Mouse (Mus musculus) myocyte (in vitro differentiated cells): ENCODE measurements around the gene Sec16a. TPM values are rescaled to one million over a fixed set of nuclear protein-coding genes. Genes with fewer than 3 reads are reported as not detected.

Experiments
- H3K27me3 ChIP-seq: one replicate; pipeline ENCODE4 v1.6.1; 2011; ENCODE audit not compliant: control insufficient read depth, insufficient read depth, insufficient read length
- H3K36me3 ChIP-seq: one replicate; pipeline ENCODE4 v1.6.1; 2011; ENCODE audit not compliant: control insufficient read depth, insufficient read depth
- H3K4me2 ChIP-seq: one replicate; pipeline ENCODE4 v1.6.1; 2011; ENCODE audit warnings: low read depth, control low read depth
- H3K4me3 ChIP-seq: one replicate; pipeline ENCODE4 v1.5.1; 2011; ENCODE audit warnings: mild to moderate bottlenecking, control low read depth, moderate library complexity
- H3K79me2 ChIP-seq: one replicate; pipeline ENCODE4 v1.6.1; 2011; ENCODE audit not compliant: control insufficient read depth, insufficient read depth
- H3ac ChIP-seq: one replicate; pipeline ENCODE4 v1.6.1; 2011; ENCODE audit not compliant: control insufficient read depth, insufficient read length
- CEBPB ChIP-seq: IDR thresholded peaks from 2 replicates; pipeline ENCODE4 v1.6.1; 2011; ENCODE audit warnings: mild to moderate bottlenecking, moderate library complexity; ENCODE audit not compliant: poor library complexity, insufficient read depth, severe bottlenecking
- E2F4 ChIP-seq: IDR thresholded peaks from one replicate; pipeline ENCODE4 v1.6.1; 2011; ENCODE audit warnings: mild to moderate bottlenecking, control low read depth, moderate library complexity; ENCODE audit not compliant: insufficient read depth
- MAX ChIP-seq: IDR thresholded peaks from one replicate; pipeline ENCODE4 v1.6.1; 2011; ENCODE audit warnings: low read depth, mild to moderate bottlenecking, control low read depth
- MYOD1 ChIP-seq, 3 experiments: IDR thresholded peaks; one replicate each; pipeline ENCODE4 v1.6.1; 2011; ENCODE audit warnings: control low read depth in 2 of 3, low read depth in 2 of 3, mild to moderate bottlenecking in 2 of 3, moderate library complexity in 1 of 3; ENCODE audit not compliant: insufficient read length in 2 of 3, control insufficient read depth in 1 of 3
- MYOG ChIP-seq, 3 experiments: IDR thresholded peaks; one replicate each; pipeline ENCODE4 v1.6.1; 2011; ENCODE audit warnings: control low read depth in 2 of 3, low read depth in 2 of 3, mild to moderate bottlenecking in 2 of 3; ENCODE audit not compliant: insufficient read length in 2 of 3, control insufficient read depth in 1 of 3, insufficient read depth in 1 of 3
- POLR2A ChIP-seq: IDR thresholded peaks from one replicate; pipeline ENCODE4 v1.6.1; 2011; ENCODE audit warnings: low read depth, mild to moderate bottlenecking, control low read depth, moderate library complexity; ENCODE audit not compliant: insufficient read length
- POLR2AphosphoS2 ChIP-seq: IDR thresholded peaks from one replicate; pipeline ENCODE4 v1.6.1; 2011; ENCODE audit warnings: low read depth, control low read depth; ENCODE audit not compliant: insufficient read length
- REST ChIP-seq: IDR thresholded peaks from one replicate; pipeline ENCODE4 v1.6.1; 2011; ENCODE audit warnings: mild to moderate bottlenecking, control low read depth, moderate library complexity; ENCODE audit not compliant: insufficient read depth, insufficient read length
- SRF ChIP-seq: IDR thresholded peaks from one replicate; pipeline ENCODE4 v1.6.1; 2011; ENCODE audit warnings: low read depth; ENCODE audit not compliant: control insufficient read depth, insufficient read length
- TCF12 ChIP-seq: IDR thresholded peaks from one replicate; pipeline ENCODE4 v1.6.1; 2011; ENCODE audit warnings: mild to moderate bottlenecking, control low read depth; ENCODE audit not compliant: poor library complexity, insufficient read depth, severe bottlenecking
- TCF3 ChIP-seq: IDR thresholded peaks from one replicate; pipeline ENCODE4 v1.6.1; 2011; ENCODE audit warnings: low read depth, control low read depth; ENCODE audit not compliant: insufficient read length
- USF1 ChIP-seq: IDR thresholded peaks from one replicate; pipeline ENCODE4 v1.6.1; 2011; ENCODE audit warnings: low read depth, mild to moderate bottlenecking, control low read depth, moderate library complexity
- polyA plus RNA-seq: library from polyadenylated mRNA; unstranded; fragments of >200 nt; fragmentation: generic; extraction: Trizol; gene quantifications from one replicate; pipeline ENCODE4 v1.2.1, GENCODE M21; 2012; ENCODE audit warnings: missing spikeins

Gene Sec16a
- polyA plus RNA-seq, 1 experiment, result 31.4 TPM

- H3K4me2 ChIP-seq, result no peak overlapping the region
These were observed 40.3 kb upstream of the Sec16a start for GRCm38 (mm10) chr2:26485278-26485677.

GRCm38 (mm10) chr2:26484169-26484568 lies 39.2 kb upstream of the Sec16a start:
- Histone ChIP-seq H3ac (no peak overlapping the region), H3K36me3 (peaks cover 19% of the 10 kb centered on the region), H3K4me2 (no peak overlapping the region), H3K27me3 (no peaks in the 10 kb centered on the region), H3K79me2 (peaks cover 43% of the 10 kb centered on the region), H3K4me3 (no peak overlapping the region)
- TF ChIP-seq MYOD1 (IDR thresholded peaks at IDR 0.05; ENCODE audit: control insufficient read depth in 1 of 3, insufficient read length in 2 of 3, low read depth in 2 of 3), result no peak
- no peak for TF ChIP-seq MAX
- no peak for TF ChIP-seq E2F4
- no peak for TF ChIP-seq SRF
- no peak for TF ChIP-seq POLR2A
- no peak for TF ChIP-seq CEBPB
- TF ChIP-seq REST, result no peak
- no peak for TF ChIP-seq POLR2AphosphoS2
- no peak for TF ChIP-seq TCF12
- no peak for TF ChIP-seq TCF3
- TF ChIP-seq USF1, result no peak
- no peak for TF ChIP-seq MYOG (IDR thresholded peaks at IDR 0.05; ENCODE audit: control insufficient read depth in 1 of 3, insufficient read depth in 1 of 3, insufficient read length in 2 of 3, low read depth in 2 of 3)

More at GRCm38 (mm10) chr2:26485278-26485677, 40.3 kb upstream of the Sec16a start:
- TF ChIP-seq MAX (no peak), MYOD1 (IDR thresholded peaks at IDR 0.05; ENCODE audit: control insufficient read depth in 1 of 3, insufficient read length in 2 of 3, low read depth in 2 of 3) (peak in 2 of 3 experiments; percentile 84 to 93), MYOG (IDR thresholded peaks at IDR 0.05; ENCODE audit: control insufficient read depth in 1 of 3, insufficient read depth in 1 of 3, insufficient read length in 2 of 3, low read depth in 2 of 3) (peak; percentile 74 to 99 (median 93)), TCF3 (peak; percentile 87), TCF12 (peak; percentile 82)
- Histone ChIP-seq H3K27me3 (no peaks in the 10 kb centered on the region), H3K36me3 (peaks cover 11% of the 10 kb centered on the region), H3ac (no peak overlapping the region), H3K4me3 (no peak overlapping the region), H3K79me2 (peaks cover 54% of the 10 kb centered on the region)

GRCm38 (mm10) chr2:26483230-26483869 lies 38.3 kb upstream of the Sec16a start:
- TF ChIP-seq REST (no peak), MAX (no peak)
- Histone ChIP-seq H3K4me3 (no peak overlapping the region), H3K79me2 (peaks cover 35% of the 10 kb centered on the region)

GRCm38 (mm10) chr2:26482824-26483223 lies 37.8 kb upstream of the Sec16a start:
- no peaks in the 10 kb centered on the region for H3K27me3 ChIP-seq
- no peak for TF ChIP-seq POLR2AphosphoS2
- H3K4me2 ChIP-seq, result no peak overlapping the region
- peaks cover 25% of the 10 kb centered on the region for H3K36me3 ChIP-seq
- peaks cover 31% of the 10 kb centered on the region for H3K79me2 ChIP-seq
- H3K4me3 ChIP-seq, result no peak overlapping the region
- no peak overlapping the region for H3ac ChIP-seq

More at GRCm38 (mm10) chr2:26483230-26483869, 38.3 kb upstream of the Sec16a start:
- Histone ChIP-seq H3K36me3 (peaks cover 22% of the 10 kb centered on the region), H3K27me3 (no peaks in the 10 kb centered on the region), H3K4me2 (no peak overlapping the region), H3ac (no peak overlapping the region)

- Histone ChIP-seq H3K27me3 (no peaks in the 10 kb centered on the region), H3K36me3 (peaks cover 33% of the 10 kb centered on the region), H3K79me2 (peaks cover 28% of the 10 kb centered on the region), H3K4me2 (no peak overlapping the region), H3ac (no peak overlapping the region), H3K4me3 (no peak overlapping the region)
- TF ChIP-seq MAX (no peak), MYOG (IDR thresholded peaks at IDR 0.05; ENCODE audit: control insufficient read depth in 1 of 3, insufficient read depth in 1 of 3, insufficient read length in 2 of 3, low read depth in 2 of 3) (no peak), MYOD1 (IDR thresholded peaks at IDR 0.05; ENCODE audit: control insufficient read depth in 1 of 3, insufficient read length in 2 of 3, low read depth in 2 of 3) (no peak), CEBPB (no peak), POLR2A (no peak), SRF (no peak), TCF12 (no peak), TCF3 (no peak), POLR2AphosphoS2 (no peak), REST (no peak), E2F4 (no peak), USF1 (no peak)
These were observed 36.9 kb upstream of the Sec16a start for GRCm38 (mm10) chr2:26481724-26482495.
